Mouse (Mus musculus) gastrocnemius, adult 8-10 months (tissue): ENCODE measurements around the gene Tnfrsf25. TPM values are rescaled to one million over a fixed set of nuclear protein-coding genes. Genes with fewer than 3 reads are reported as not detected.

ENCODE experiments used
- total RNA-seq, 4 experiments: library from RNA; stranded (reverse); gene quantifications; 2 replicates each; pipeline ENCODE4 v1.2.4; 2022

The Tnfrsf25 gene
- total RNA-seq, 4 experiments from 2014 or later = 0.40 to 0.90 (median 0.85) TPM; not detected in 1

Other genes starting within 250 kb of the Tnfrsf25 start
- gene Dnajc11, start 182.2 kb upstream of the Tnfrsf25 start, total RNA-seq = 10 to 100 TPM; 38.7 to 58.6 (median 46.5) TPM
- 10 to 100 TPM; 30.4 to 33.6 (median 32.1) TPM for gene Thap3, start 126.9 kb upstream of the Tnfrsf25 start, total RNA-seq
- gene Phf13, start 119.7 kb upstream of the Tnfrsf25 start, total RNA-seq = 1 to 10 TPM; 3.9 to 4.8 (median 4.5) TPM
- 100 to 1,000 TPM; 125 to 158 (median 140) TPM for gene Klhl21, start 107.1 kb upstream of the Tnfrsf25 start, total RNA-seq
- 1 to 10 TPM; 2.3 to 4.8 (median 3.1) TPM for gene Zbtb48, start 88.3 kb upstream of the Tnfrsf25 start, total RNA-seq
- gene Tas1r1, start 77.4 kb upstream of the Tnfrsf25 start, total RNA-seq = 1 to 10 TPM in 1 of 4 experiments, under 1 TPM in 3; 0.32 to 1.3 (median 0.66) TPM
- 10 to 100 TPM in 2 of 4 experiments, 1 to 10 TPM in 2; 9.4 to 13.2 (median 10.0) TPM for gene Nol9, start 76.6 kb upstream of the Tnfrsf25 start, total RNA-seq
- gene Plekhg5, start 43.4 kb upstream of the Tnfrsf25 start, total RNA-seq = 1 to 10 TPM; 5.2 to 6.1 (median 5.8) TPM
- gene Espn, start 36.4 kb downstream of the Tnfrsf25 start, total RNA-seq = under 1 TPM; 0.11 to 0.48 (median 0.28) TPM
- gene Hes2, start 42.9 kb downstream of the Tnfrsf25 start, total RNA-seq = not detected
- 10 to 100 TPM; 13.8 to 15.9 (median 15.1) TPM for gene Acot7, start 62.2 kb downstream of the Tnfrsf25 start, total RNA-seq
- gene Gpr153, start 158.3 kb downstream of the Tnfrsf25 start, total RNA-seq = 1 to 10 TPM; 2.4 to 2.7 (median 2.5) TPM
- not detected for gene Hes3, start 175.7 kb downstream of the Tnfrsf25 start, total RNA-seq
- gene Icmt, start 181.3 kb downstream of the Tnfrsf25 start, total RNA-seq = 10 to 100 TPM; 19.3 to 27.2 (median 21.6) TPM
- gene Rnf207, start 203.1 kb downstream of the Tnfrsf25 start, total RNA-seq = not detected
- 100 to 1,000 TPM; 195 to 290 (median 232) TPM for gene Rpl22, start 209.8 kb downstream of the Tnfrsf25 start, total RNA-seq
- gene Chd5, start 222.7 kb downstream of the Tnfrsf25 start, total RNA-seq = under 1 TPM; 0.05 to 0.54 (median 0.12) TPM